Mouse (Mus musculus): ENCODE results near the gene Olfr735. TPM values are rescaled to one million over a fixed set of nuclear protein-coding genes. Genes with fewer than 3 reads are reported as not detected.

Olfr735 gene
- total and polyA plus RNA-seq, 3 experiments: not detected

DNA sequence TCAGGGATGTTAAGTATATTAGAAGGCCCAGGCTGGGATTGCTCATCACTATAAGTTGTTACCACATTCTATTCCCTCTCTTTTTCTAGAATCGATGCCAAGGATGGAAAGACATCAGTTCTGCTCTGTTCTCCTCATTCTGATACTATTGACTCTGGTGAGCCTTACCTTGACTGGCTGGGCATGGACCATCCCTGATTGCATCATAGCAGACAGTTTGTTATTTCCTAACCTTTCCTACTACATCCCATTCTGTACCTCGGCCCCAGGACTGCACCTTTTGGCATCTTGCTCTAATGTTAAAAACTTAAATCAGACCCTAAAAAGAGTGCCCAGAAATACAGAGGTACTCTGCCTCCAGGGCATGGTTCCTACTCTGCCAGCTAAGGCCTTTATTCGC is 11.8 kb upstream of the Olfr735 start:
- no peak overlapping the region for H3K4me3 ChIP-seq (replicated peaks in 1 of 3; ENCODE audit: low read depth in 2 of 3, low read length in 2 of 3, poor library complexity in 1 of 3)
- peaks cover 0 to 10% of the 10 kb centered on the region in 2 experiments; a peak in 2 of 4 replicates for H3K4me1 ChIP-seq (ENCODE audit: control insufficient read depth in 1 of 2, insufficient read depth in 2 of 2)
- H3K4me2 ChIP-seq (ENCODE audit: insufficient read depth, low read depth, poor library complexity, severe bottlenecking): no peak overlapping the region
- no peak for DNase-seq (ENCODE audit: extremely low read depth)
- dilution Hi-C loops (cut with MboI; ENCODE audit: extremely low pct_ligation_motif_present, extremely low pct_unique_long_range_greater_than_20kb, low sequenced_read_pairs) (no loop called here), in situ Hi-C loops (cut with MboI; ENCODE audit: low pct_ligation_motif_present, low pct_unique_long_range_greater_than_20kb, low sequenced_read_pairs) (loop anchor here (25.0 kb wide), 1 partner anchor 402 kb away; no protein-coding TSS in a partner anchor)
- TF ChIP-seq MAX (IDR thresholded peaks at IDR 0.05; ENCODE audit: low read length) (no peak), TCF12 (IDR thresholded peaks at IDR 0.05; ENCODE audit: low read depth, low read length) (no peak), JUN (IDR thresholded peaks at IDR 0.05; ENCODE audit: insufficient read depth, low read depth, low read length) (no peak), SIN3A (IDR thresholded peaks at IDR 0.05; ENCODE audit: low read length) (no peak), USF1 (IDR thresholded peaks at IDR 0.05; ENCODE audit: low read depth, low read length) (no peak), ZMIZ1 (IDR thresholded peaks at IDR 0.05; ENCODE audit: low read depth, low read length) (no peak), E2F4 (IDR thresholded peaks at IDR 0.05; ENCODE audit: insufficient replicate concordance, low read depth, low read length) (no peak), MYC (IDR thresholded peaks at IDR 0.05; ENCODE audit: low read depth, low read length) (no peak), RAD21 (IDR thresholded peaks at IDR 0.05; ENCODE audit: low read depth, low read length) (no peak), BHLHE40 (IDR thresholded peaks at IDR 0.05; ENCODE audit: low read depth, low read length) (no peak), SMC3 (IDR thresholded peaks at IDR 0.05; ENCODE audit: low read depth, low read length) (no peak), ZNF384 (IDR thresholded peaks at IDR 0.05; ENCODE audit: low read depth, low read length) (no peak), NRF1 (IDR thresholded peaks at IDR 0.05; ENCODE audit: low read depth, low read length) (no peak), MAZ (IDR thresholded peaks at IDR 0.05; ENCODE audit: low read depth, low read length) (no peak), TBP (conservative IDR thresholded peaks at IDR 0.05; ENCODE audit: low read depth, low read length) (no peak), EP300 (IDR thresholded peaks at IDR 0.05; ENCODE audit: low read length) (no peak), CTCF (conservative IDR thresholded peaks at IDR 0.05 in 1 of 2, IDR thresholded peaks at IDR 0.05 in 1 of 2; ENCODE audit: low read depth in 2 of 2, low read length in 2 of 2) (no peak), ZKSCAN1 (IDR thresholded peaks at IDR 0.05; ENCODE audit: borderline replicate concordance, low read depth, low read length) (no peak), KAT2A (IDR thresholded peaks at IDR 0.05; ENCODE audit: insufficient replicate concordance, low read length) (no peak), UBTF (IDR thresholded peaks at IDR 0.05; ENCODE audit: low read depth, low read length) (no peak)
- no peaks in the 10 kb centered on the region for H3K36me3 ChIP-seq (replicated peaks in 1 of 2; ENCODE audit: control insufficient read depth in 1 of 2, insufficient read depth in 1 of 2, low read length in 1 of 2)
- H3K79me2 ChIP-seq (replicated peaks; ENCODE audit: control insufficient read depth, extremely low read depth, insufficient read depth, poor library complexity, severe bottlenecking): no peaks in the 10 kb centered on the region
- H3K9ac ChIP-seq (ENCODE audit: insufficient read depth, low read depth): no peak overlapping the region
- H3K27me3 ChIP-seq (replicated peaks): no peaks in the 10 kb centered on the region
- no peaks in the 10 kb centered on the region for H3K9me3 ChIP-seq (replicated peaks; ENCODE audit: low read length)
- no peak overlapping the region for H3K27ac ChIP-seq (ENCODE audit: insufficient read depth, low read depth)

DNA sequence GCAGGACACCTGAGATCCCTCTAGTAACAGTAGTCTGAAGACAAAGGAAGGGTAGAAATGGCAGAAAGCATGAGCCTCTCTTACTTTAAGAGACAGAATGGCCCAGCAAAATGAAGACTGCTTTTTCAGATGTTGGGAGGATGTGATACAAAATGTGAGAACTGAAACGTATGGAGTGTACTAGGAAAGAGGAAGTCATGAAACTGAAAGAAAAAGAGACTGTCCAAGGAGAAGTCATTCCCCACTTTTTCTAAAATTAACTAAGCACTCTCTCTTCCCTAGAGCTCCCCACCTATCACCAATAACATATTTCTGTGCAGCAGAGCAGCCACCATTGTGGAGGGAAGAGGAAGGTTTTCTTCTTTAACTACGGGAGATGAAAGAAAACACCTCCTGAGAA is 8.9 kb upstream of the Olfr735 start, which contains the start of gene Tlr11:
Gene Tlr11 (plus strand): TSS at position 322 of the 400 bp plus-strand sequence.
- in situ Hi-C loops (cut with MboI; ENCODE audit: low pct_ligation_motif_present, low pct_unique_long_range_greater_than_20kb, low sequenced_read_pairs) (loop anchor here (25.0 kb wide), 1 partner anchor 405 kb away; no protein-coding TSS in a partner anchor), dilution Hi-C loops (cut with MboI; ENCODE audit: extremely low pct_ligation_motif_present, extremely low pct_unique_long_range_greater_than_20kb, low sequenced_read_pairs) (no loop called here)
- Histone ChIP-seq H3K79me2 (replicated peaks; ENCODE audit: control insufficient read depth, extremely low read depth, insufficient read depth, poor library complexity, severe bottlenecking) (no peaks in the 10 kb centered on the region), H3K9ac (ENCODE audit: insufficient read depth, low read depth) (no peak within 1 kb of the TSS), H3K27ac (ENCODE audit: insufficient read depth, low read depth) (no peak within 1 kb of the TSS), H3K4me3 (replicated peaks in 1 of 3; ENCODE audit: low read depth in 2 of 3, low read length in 2 of 3, poor library complexity in 1 of 3) (no peak within 1 kb of the TSS), H3K27me3 (replicated peaks) (no peaks in the 10 kb centered on the region), H3K4me2 (ENCODE audit: insufficient read depth, low read depth, poor library complexity, severe bottlenecking) (no peak within 1 kb of the TSS; the same call in 1 of the 2 replicates), H3K36me3 (replicated peaks in 1 of 2; ENCODE audit: control insufficient read depth in 1 of 2, insufficient read depth in 1 of 2, low read length in 1 of 2) (no peaks in the 10 kb centered on the region), H3K9me3 (replicated peaks; ENCODE audit: low read length) (no peaks in the 10 kb centered on the region), H3K4me1 (ENCODE audit: control insufficient read depth in 1 of 2, insufficient read depth in 2 of 2) (peaks cover 0 to 10% of the 10 kb centered on the region in 2 experiments; a peak in 2 of 4 replicates)
- no peak for TF ChIP-seq RCOR1 (conservative IDR thresholded peaks at IDR 0.05; ENCODE audit: low read depth, low read length)
- TF ChIP-seq EP300 (IDR thresholded peaks at IDR 0.05; ENCODE audit: low read length): peak; percentile 41; the same call in 1 of the 2 replicates
- TF ChIP-seq IRF4 (IDR thresholded peaks at IDR 0.05; ENCODE audit: low read depth, low read length): peak; percentile 23; the same call in 1 of the 2 replicates
- DNase-seq (ENCODE audit: extremely low read depth): no peak

Data from CH12.LX (cell line).